Mouse (Mus musculus) liver, embryonic 14.5 days (tissue): ENCODE results near the gene Snrnp35.
"Not testable (repeated sequence)": the region's sequence is repeated elsewhere in the genome, so short reads cannot be mapped to it uniquely, and the experiment has no call there.

Experiments used
- CTCF ChIP-seq: IDR thresholded peaks from 2 replicates; pipeline ENCODE4 v1.5.1; 2016; ENCODE audit warnings: antibody characterized with exemption, low read depth, control low read depth
- EP300 ChIP-seq: IDR thresholded peaks from 2 replicates; pipeline ENCODE4 v1.6.1; 2016; ENCODE audit warnings: antibody characterized with exemption, low read depth

DNA sequence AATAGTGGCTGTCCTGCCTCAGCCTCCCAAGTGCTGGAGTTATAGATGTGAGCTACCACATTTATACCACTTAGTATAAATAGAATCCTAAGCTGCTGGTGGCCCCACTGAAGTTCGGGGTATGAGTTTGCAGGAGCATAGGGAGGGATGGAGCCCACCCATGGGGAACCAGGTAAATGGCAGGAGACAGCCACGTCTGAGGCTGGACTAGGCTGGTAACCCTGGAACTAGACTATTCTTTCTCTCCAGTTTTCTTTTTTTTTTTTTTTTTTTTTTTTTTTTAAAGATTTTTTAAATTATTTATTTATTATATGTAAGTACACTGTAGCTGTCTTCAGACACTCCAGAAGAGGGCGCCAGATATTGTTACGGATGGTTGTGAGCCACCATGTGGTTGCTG, 17.1 kb downstream of the Snrnp35 start:
- not testable (repeated sequence) for TF ChIP-seq CTCF, EP300
